Mouse (Mus musculus): ENCODE results near the gene Lsm11. TPM values are rescaled to one million over a fixed set of nuclear protein-coding genes. Genes with fewer than 3 reads are reported as not detected.
"Not testable (repeated sequence)": the region's sequence is repeated elsewhere in the genome, so short reads cannot be mapped to it uniquely, and the experiment has no call there.

The Lsm11 gene
- polyA plus RNA-seq, 1 experiment from 2014 or later: 5.6 TPM

DNA sequence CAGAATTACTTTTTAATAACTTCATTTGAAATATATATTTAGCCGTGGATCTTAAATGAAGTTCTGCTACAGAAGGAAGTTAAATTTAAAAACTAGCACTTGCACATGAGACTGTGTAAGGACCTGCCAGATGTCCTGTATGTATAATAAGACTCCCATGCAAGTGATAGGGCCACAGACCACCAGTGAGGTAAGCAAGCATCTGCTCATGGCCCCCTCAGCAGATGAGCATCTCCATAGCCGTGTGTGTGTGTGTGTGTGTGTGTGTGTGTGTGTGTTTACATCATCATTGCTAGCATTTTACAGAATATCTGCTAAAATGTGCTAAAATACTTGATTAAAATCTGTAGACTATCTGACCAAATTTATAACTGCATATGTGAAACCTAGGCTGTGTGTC is 47.3 kb downstream of the Lsm11 start:
- Histone ChIP-seq H3K4me2 (no peak overlapping the region), H3K4me3 (replicated peaks) (no peak overlapping the region)

DNA sequence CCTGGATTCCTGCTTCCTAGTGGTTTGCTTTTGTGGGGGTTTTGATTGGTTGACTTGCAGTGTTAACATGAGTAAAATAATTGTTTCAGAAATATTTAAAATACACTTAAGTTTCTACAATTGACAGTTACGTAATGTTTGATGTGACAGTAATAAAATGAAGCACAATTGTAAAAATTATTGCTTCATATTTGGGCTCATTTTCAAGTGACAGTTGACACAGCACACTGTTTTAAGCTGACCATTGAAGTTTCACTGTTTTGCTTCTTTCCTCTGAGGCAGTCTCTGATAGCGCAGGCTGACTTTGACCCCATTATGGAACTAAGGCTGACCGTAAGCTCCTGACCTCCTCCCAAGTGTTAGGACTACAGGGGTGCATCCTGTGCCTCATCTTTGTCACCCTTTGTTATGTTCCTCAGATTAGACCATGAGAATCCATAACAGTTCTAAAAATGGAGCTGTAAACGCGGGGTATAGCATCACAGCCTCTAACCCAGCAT is 51.8 kb downstream of the Lsm11 start:
- Histone ChIP-seq H3K27ac (no peak overlapping the region), H3K9me3 (replicated peaks) (no peaks in the 10 kb centered on the region), H3K9ac (no peak overlapping the region), H3K36me3 (peaks cover 93% of the 10 kb centered on the region), H3K4me3 (replicated peaks) (no peak overlapping the region), H3K4me1 (no peaks in the 10 kb centered on the region), H3K27me3 (no peaks in the 10 kb centered on the region), H3K4me2 (no peak overlapping the region)
- 94% methylated on average over 5 of the region's 5 CpGs for WGBS
- ATAC-seq (replicated peaks; ENCODE audit: low FRiP score): no peak

More for the DNA sequence above, 47.3 kb downstream of the Lsm11 start:
- Histone ChIP-seq H3K4me1 (peaks cover 6% of the 10 kb centered on the region; the same call in 1 of the 2 replicates), H3K27ac (no peak overlapping the region), H3K36me3 (peaks cover 76% of the 10 kb centered on the region), H3K9me3 (replicated peaks) (no peaks in the 10 kb centered on the region), H3K27me3 (no peaks in the 10 kb centered on the region), H3K9ac (no peak overlapping the region)
- 91% methylated on average over 2 of the region's 2 CpGs for WGBS
- ATAC-seq (replicated peaks; ENCODE audit: low FRiP score): no peak

GRCm38 (mm10) chr11:45890423-45890822 is 54.3 kb downstream of the Lsm11 start:
- Histone ChIP-seq H3K4me2 (no peak overlapping the region), H3K4me3 (replicated peaks) (no peak overlapping the region), H3K9ac (no peak overlapping the region), H3K36me3 (peaks cover 100% of the 10 kb centered on the region), H3K27ac (no peak overlapping the region), H3K27me3 (no peaks in the 10 kb centered on the region), H3K4me1 (no peaks in the 10 kb centered on the region), H3K9me3 (replicated peaks) (no peaks in the 10 kb centered on the region)
- 90% methylated on average over 20 of the region's 20 CpGs for WGBS
- no peak for ATAC-seq (replicated peaks; ENCODE audit: low FRiP score)

DNA sequence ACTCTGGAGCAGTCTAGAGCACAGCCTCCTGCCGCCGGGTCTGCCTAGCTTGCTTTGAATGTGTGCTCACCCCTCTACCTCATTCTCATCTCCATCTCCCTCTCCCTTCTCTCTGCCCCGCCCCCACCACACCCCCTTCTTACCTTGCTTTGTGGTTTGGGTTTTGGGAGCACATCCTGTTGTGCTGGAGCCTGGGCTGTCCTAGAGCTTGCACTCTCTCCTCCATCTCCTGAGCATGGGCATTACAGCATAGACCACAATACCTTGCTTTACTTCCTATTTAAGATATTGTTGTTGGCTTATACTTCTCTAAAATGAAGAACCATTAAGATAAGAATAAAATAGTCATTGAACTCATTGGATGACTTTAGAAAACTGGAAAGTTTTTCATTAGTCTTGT is 54.8 kb downstream of the Lsm11 start:
- no peak overlapping the region for H3K4me3 ChIP-seq (replicated peaks)
- no peaks in the 10 kb centered on the region for H3K9me3 ChIP-seq (replicated peaks)
- no peak overlapping the region for H3K9ac ChIP-seq
- H3K27me3 ChIP-seq: no peaks in the 10 kb centered on the region
- H3K36me3 ChIP-seq: peaks cover 100% of the 10 kb centered on the region
- WGBS: 97% methylated on average over 3 of the region's 3 CpGs
- no peaks in the 10 kb centered on the region for H3K4me1 ChIP-seq
- H3K27ac ChIP-seq: no peak overlapping the region
- ATAC-seq (replicated peaks; ENCODE audit: low FRiP score): no peak
- H3K4me2 ChIP-seq: no peak overlapping the region

GRCm38 (mm10) chr11:45888471-45889030 is 56.2 kb downstream of the Lsm11 start:
- no peak for ATAC-seq (replicated peaks; ENCODE audit: low FRiP score)
- peaks cover 3% of the 10 kb centered on the region for H3K4me1 ChIP-seq
- H3K27ac ChIP-seq: no peak overlapping the region
- WGBS: 89% methylated on average over 9 of the region's 9 CpGs
- no peak overlapping the region for H3K4me3 ChIP-seq (replicated peaks)
- H3K4me2 ChIP-seq: no peak overlapping the region
- H3K27me3 ChIP-seq: no peaks in the 10 kb centered on the region
- H3K9me3 ChIP-seq (replicated peaks): no peaks in the 10 kb centered on the region
- peaks cover 91% of the 10 kb centered on the region for H3K36me3 ChIP-seq
- H3K9ac ChIP-seq: no peak overlapping the region

GRCm38 (mm10) chr11:45886596-45886995 is 58.1 kb downstream of the Lsm11 start:
- no peak overlapping the region for H3K27ac ChIP-seq
- H3K4me1 ChIP-seq: peaks cover 17% of the 10 kb centered on the region
- peaks cover 71% of the 10 kb centered on the region for H3K36me3 ChIP-seq
- ATAC-seq (replicated peaks; ENCODE audit: low FRiP score): no peak
- H3K9ac ChIP-seq: no peak overlapping the region
- H3K9me3 ChIP-seq (replicated peaks): no peaks in the 10 kb centered on the region
- H3K4me2 ChIP-seq: no peak overlapping the region
- 89% methylated on average over 5 of the region's 5 CpGs for WGBS
- H3K27me3 ChIP-seq: no peaks in the 10 kb centered on the region
- no peak overlapping the region for H3K4me3 ChIP-seq (replicated peaks)

- no peak overlapping the region for H3K9ac ChIP-seq
- no peaks in the 10 kb centered on the region for H3K27me3 ChIP-seq
- no peak overlapping the region for H3K27ac ChIP-seq
- 84% methylated on average over 5 of the region's 5 CpGs for WGBS
- no peak for ATAC-seq (replicated peaks; ENCODE audit: low FRiP score)
- H3K4me3 ChIP-seq (replicated peaks): no peak overlapping the region
- no peaks in the 10 kb centered on the region for H3K9me3 ChIP-seq (replicated peaks)
- peaks cover 63% of the 10 kb centered on the region for H3K36me3 ChIP-seq
- H3K4me1 ChIP-seq: peaks cover 21% of the 10 kb centered on the region
- no peak overlapping the region for H3K4me2 ChIP-seq
These were observed 59.0 kb downstream of the Lsm11 start for GRCm38 (mm10) chr11:45885606-45886230.

DNA sequence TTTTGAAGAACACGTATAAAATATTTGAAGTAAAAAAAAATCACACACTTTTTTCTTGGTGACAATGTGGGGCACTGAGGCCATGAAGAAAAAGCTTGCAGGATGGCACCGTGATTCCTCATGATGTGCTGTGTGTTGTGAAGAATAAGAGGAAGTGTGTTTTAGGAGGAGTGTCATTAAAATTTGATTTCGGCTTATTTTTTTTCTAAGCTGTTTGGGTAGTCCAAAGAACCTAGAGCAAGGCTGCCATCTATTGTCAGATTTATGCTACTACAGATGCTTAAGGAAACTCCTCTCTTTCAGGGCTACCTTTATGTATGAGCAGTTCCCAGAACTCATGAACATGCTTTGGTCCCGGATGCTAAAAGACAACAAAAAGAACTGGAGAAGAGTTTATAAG is 60.7 kb downstream of the Lsm11 start:
- no peak overlapping the region for H3K27ac ChIP-seq
- no peak for ATAC-seq (replicated peaks; ENCODE audit: low FRiP score)
- no peaks in the 10 kb centered on the region for H3K9me3 ChIP-seq (replicated peaks)
- H3K36me3 ChIP-seq: peaks cover 46% of the 10 kb centered on the region
- no peak overlapping the region for H3K4me2 ChIP-seq
- WGBS: 50% methylated on average over 4 of the region's 4 CpGs
- H3K4me1 ChIP-seq: peaks cover 33% of the 10 kb centered on the region
- no peaks in the 10 kb centered on the region for H3K27me3 ChIP-seq
- H3K9ac ChIP-seq: no peak overlapping the region
- H3K4me3 ChIP-seq (replicated peaks): no peak overlapping the region

DNA sequence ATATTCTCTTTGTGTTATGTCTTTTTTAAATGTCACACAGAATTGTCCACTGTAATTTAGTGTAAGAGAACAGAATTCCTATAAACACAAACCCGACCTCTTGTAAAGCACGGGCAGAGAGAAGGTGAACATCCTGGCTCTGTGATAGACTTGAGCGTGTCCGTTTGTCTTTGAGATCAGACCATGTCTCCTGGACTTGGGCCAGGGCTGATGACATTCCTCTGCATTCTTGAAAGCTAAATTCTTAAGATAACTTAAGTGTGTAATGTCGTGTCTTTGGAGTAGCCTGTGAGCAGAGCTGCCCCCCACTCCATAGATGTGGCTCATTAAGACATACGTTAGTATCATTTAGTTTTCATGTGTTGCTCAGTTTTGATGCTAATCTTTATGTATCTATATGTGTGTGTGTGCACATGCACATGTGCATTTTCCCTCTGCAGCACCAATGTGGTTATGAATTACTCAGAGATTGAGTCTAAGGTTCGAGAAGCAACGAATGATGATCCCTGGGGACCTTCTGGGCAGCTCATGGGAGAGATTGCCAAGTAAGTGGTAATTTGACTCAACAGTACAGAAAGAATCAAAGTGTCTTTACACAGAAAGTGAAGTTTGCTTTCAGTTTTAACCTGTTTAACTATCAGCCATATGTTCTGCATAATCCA is 61.3 kb downstream of the Lsm11 start:
- no peak overlapping the region for H3K4me2 ChIP-seq
- H3K27ac ChIP-seq: no peak overlapping the region
- no peaks in the 10 kb centered on the region for H3K27me3 ChIP-seq
- no peak overlapping the region for H3K4me3 ChIP-seq (replicated peaks)
- H3K36me3 ChIP-seq: peaks cover 40% of the 10 kb centered on the region
- 53% methylated on average over 8 of the region's 8 CpGs for WGBS
- no peak for ATAC-seq (replicated peaks; ENCODE audit: low FRiP score)
- no peak overlapping the region for H3K9ac ChIP-seq
- no peaks in the 10 kb centered on the region for H3K9me3 ChIP-seq (replicated peaks)
- peaks cover 35% of the 10 kb centered on the region for H3K4me1 ChIP-seq

DNA sequence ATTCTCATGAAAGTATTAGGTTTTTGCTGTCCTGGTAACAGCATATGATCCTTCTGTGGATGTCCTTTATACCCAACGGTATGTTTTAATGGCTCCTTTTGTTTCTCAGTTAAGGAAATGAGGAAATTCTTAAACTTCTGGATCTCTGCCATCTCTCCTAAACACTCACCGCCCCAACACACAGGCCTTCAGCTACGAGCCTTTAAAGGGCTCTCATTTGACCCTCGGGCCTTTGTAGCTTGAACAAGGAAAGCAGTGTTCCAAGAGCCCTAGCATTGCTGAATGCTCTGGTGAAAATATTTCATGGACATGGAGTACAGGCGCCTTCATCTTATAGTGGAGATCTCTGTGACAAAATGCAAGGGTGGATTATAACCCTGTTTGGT is 63.1 kb downstream of the Lsm11 start:
- WGBS: 32% methylated on average over 5 of the region's 5 CpGs
- Histone ChIP-seq H3K4me3 (replicated peaks) (no peak overlapping the region), H3K27me3 (no peaks in the 10 kb centered on the region), H3K27ac (peak overlapping the region; percentile 76), H3K9ac (no peak overlapping the region), H3K4me2 (no peak overlapping the region), H3K4me1 (peaks cover 40% of the 10 kb centered on the region), H3K9me3 (replicated peaks) (no peaks in the 10 kb centered on the region), H3K36me3 (peaks cover 23% of the 10 kb centered on the region)
- 0 out of 2 replicates have a peak, but pooled peaks have one; percentile 38 for ATAC-seq (replicated peaks; ENCODE audit: low FRiP score)

DNA sequence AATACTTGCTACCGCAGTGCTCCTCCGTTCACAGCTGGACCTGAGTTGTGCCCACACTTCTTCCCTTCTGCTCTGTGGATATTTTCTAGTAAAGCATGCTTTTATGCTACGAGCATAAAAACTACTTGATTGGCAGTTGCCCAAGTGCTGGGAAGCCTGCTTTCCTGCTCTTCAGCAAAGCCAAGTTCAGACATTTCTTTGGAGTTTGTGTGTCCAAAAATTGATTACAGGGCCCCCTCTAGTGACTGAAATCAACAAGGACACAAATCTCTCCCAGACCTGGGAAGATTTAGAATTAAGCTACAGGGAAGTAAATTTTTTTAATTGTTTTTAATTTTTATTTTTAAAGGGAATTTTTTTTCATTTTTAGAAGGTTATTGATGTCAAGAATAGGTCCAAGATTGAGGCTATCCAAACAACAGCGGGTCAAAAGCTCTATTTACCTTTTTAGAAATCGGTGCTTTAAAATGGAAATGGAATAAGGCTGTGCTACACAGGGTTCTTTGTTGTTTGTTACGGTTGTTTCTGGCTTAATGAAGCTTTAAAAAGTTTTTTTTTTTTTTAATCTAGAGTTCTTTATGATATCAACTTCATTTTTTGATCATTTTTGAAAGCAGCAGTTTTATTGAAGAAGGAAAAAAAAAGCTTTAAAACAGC is 63.6 kb downstream of the Lsm11 start:
- H3K4me1 ChIP-seq: peaks cover 41% of the 10 kb centered on the region
- no peak overlapping the region for H3K4me3 ChIP-seq (replicated peaks)
- WGBS: 54% methylated on average over 6 of the region's 6 CpGs
- H3K4me2 ChIP-seq: no peak overlapping the region
- H3K36me3 ChIP-seq: peaks cover 23% of the 10 kb centered on the region
- H3K27ac ChIP-seq: peak overlapping the region; percentile 76
- no peak overlapping the region for H3K9ac ChIP-seq
- no peak for ATAC-seq (replicated peaks; ENCODE audit: low FRiP score)
- H3K27me3 ChIP-seq: no peaks in the 10 kb centered on the region
- H3K9me3 ChIP-seq (replicated peaks): no peaks in the 10 kb centered on the region

- Histone ChIP-seq H3K4me1 (peaks cover 41% of the 10 kb centered on the region), H3K36me3 (0 out of 2 replicates have a peak, but pooled peaks cover 10% of the 10 kb centered on the region)
- not testable (repeated sequence) for H3K4me3 ChIP-seq (replicated peaks); ATAC-seq (replicated peaks; ENCODE audit: low FRiP score); H3K9me3 ChIP-seq (replicated peaks); H3K4me2 ChIP-seq; H3K27me3 ChIP-seq; H3K9ac ChIP-seq; H3K27ac ChIP-seq
- WGBS: 71% methylated on average over 4 of the region's 4 CpGs
These were observed 65.4 kb downstream of the Lsm11 start for GRCm38 (mm10) chr11:45879366-45879765.
